Mouse (Mus musculus): ENCODE measurements around the gene Mcee.

- no peak for TF ChIP-seq POLR2A (IDR thresholded peaks at IDR 0.05; ENCODE audit: extremely low read depth, insufficient read depth, low read length)
- TF ChIP-seq CTCF (IDR thresholded peaks at IDR 0.05; ENCODE audit: extremely low read depth, insufficient read depth, low read length): no peak
Measured at GRCm38 (mm10) chr7:64371940-64372878, 20.2 kb upstream of the Mcee start.

All from cortical plate, adult 2 months (tissue).